Mouse (Mus musculus) brown adipose tissue, adult 24 weeks (tissue): ENCODE measurements around the gene Stat4. TPM values are rescaled to one million over a fixed set of nuclear protein-coding genes. Genes with fewer than 3 reads are reported as not detected.

Experiments used
- H3K27ac ChIP-seq: fragments of 200-500 bp; replicated peaks from 2 replicates; pipeline ENCODE4 v1.5.1; 2012; ENCODE audit warnings: low read depth, mild to moderate bottlenecking, low read length
- H3K4me1 ChIP-seq: fragments of 200-500 bp; 2 replicates; pipeline ENCODE4 v1.6.1; 2012; ENCODE audit warnings: low read length, mixed read lengths; ENCODE audit not compliant: control insufficient read depth, insufficient read depth, insufficient read length
- H3K4me3 ChIP-seq: fragments of 200-500 bp; 2 replicates; pipeline ENCODE4 v1.5.1; 2012; ENCODE audit warnings: low read depth, mild to moderate bottlenecking, low read length, moderate library complexity; ENCODE audit not compliant: insufficient read depth
- polyA plus RNA-seq: library from polyadenylated mRNA; stranded (reverse); fragments of >200 nt; gene quantifications from 2 replicates; pipeline ENCODE4 v1.2.4, GENCODE M21; 2012; ENCODE audit not compliant: missing spikeins, insufficient read depth, insufficient read length

The Stat4 gene
- polyA plus RNA-seq, result 0.52 TPM in 1 of 2 replicates, not detected in the other

DNA sequence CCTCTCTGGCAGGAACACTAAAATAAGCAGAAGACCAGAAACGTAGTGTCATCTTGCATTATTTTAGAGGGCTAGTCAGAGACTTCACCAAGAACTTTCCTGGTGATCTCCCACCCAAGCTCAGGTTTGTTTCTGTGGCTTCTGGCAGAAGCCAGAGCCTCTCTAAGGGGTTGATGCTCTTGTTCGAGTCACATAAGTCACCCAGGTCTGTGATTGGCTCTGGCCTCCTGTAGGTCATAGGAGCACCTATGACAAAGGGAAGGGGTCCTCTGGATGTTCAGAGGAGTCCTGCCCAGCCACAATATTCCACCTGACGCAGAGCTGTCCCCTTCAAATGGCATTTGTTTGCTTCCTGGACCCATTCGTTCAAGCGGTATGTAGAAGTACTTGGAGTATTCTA, at the start of gene Stat4:
TSS of gene Stat4 (plus strand) at position 301 of the 400 bp plus-strand sequence.
- Histone ChIP-seq H3K4me3 (no peak within 1 kb of the TSS), H3K27ac (no peak within 1 kb of the TSS)

DNA sequence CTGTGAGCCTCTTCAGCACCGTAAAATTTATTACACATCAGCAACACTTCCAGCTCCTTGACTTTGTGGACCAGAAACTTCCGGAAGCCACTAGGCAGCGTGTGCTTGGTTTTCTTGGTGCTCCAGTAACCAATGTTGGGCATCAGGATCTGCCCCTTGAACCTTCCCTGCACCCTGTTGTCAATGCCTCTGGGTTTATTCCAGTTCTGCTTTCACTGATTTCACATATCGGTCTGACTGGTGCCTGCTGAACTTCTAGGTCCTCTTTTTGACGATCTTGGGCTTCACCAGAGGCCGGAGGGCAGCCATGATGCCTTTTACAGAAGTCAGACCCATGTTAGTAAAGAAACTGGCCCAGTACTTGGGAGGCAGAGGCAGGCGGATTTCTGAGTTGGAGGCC, 48.6 kb upstream of the Stat4 start:
- Histone ChIP-seq H3K4me1 (no peaks in the 10 kb centered on the region; the same call in 1 of the 2 replicates), H3K27ac (no peak overlapping the region), H3K4me3 (no peak overlapping the region)

More for the DNA sequence above, at the start of gene Stat4:
- H3K4me1 ChIP-seq, result no peaks in the 10 kb centered on the region

- Histone ChIP-seq H3K4me1 (no peaks in the 10 kb centered on the region), H3K4me3 (no peak overlapping the region), H3K27ac (no peak overlapping the region)
Measured at GRCm38 (mm10) chr1:51944755-51945154, 42.2 kb upstream of the Stat4 start.

- H3K4me3 ChIP-seq, result no peak overlapping the region
- no peaks in the 10 kb centered on the region for H3K4me1 ChIP-seq
- H3K27ac ChIP-seq, result no peak overlapping the region
Measured at GRCm38 (mm10) chr1:51947116-51947515, 39.8 kb upstream of the Stat4 start.

DNA sequence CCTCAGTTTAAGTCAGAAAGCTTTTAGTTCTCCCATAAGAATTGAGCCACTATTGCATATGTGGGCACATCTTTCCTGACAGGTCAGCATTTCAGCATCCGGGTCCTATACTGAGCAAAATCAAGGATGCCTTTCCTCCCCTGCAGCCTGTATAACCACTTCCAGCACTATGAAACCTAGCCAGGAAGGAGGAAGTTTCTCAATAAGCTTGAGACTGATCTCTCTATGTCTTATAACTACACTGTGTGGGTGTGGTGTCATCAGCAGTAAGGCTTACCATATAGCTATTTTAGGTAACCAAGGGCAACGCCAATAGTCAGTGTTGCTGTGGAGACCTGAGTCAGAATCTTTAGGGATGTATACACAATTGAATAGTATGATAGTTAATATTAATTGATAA, 22.3 kb upstream of the Stat4 start:
- Histone ChIP-seq H3K27ac (no peak overlapping the region), H3K4me3 (no peak overlapping the region), H3K4me1 (no peaks in the 10 kb centered on the region)

DNA sequence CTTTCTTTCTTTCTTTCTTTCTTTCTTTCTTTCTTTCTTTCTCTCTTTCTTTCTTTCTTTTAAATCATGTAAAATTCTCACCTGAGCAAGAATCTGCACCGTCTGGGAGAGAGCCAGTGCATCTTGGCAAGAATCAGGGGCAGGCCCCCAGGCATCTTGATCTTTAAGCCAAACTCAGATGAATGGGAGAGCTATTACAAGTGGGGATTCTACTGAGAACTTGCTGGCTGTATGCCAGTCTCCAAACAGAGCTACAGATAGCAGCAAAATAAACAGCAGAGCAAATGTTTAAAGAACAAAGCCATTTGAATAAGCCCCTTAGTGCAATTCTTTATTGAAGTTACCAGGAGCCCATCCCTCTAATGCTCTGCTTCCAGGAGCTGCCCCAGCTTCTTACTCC, 18.0 kb upstream of the Stat4 start:
- no peaks in the 10 kb centered on the region for H3K4me1 ChIP-seq
- no peak overlapping the region for H3K4me3 ChIP-seq
- H3K27ac ChIP-seq, result no peak overlapping the region

GRCm38 (mm10) chr1:51970182-51970581, 16.8 kb upstream of the Stat4 start:
- Histone ChIP-seq H3K4me1 (no peaks in the 10 kb centered on the region), H3K27ac (no peak overlapping the region), H3K4me3 (no peak overlapping the region)

GRCm38 (mm10) chr1:51975589-51975988, 11.4 kb upstream of the Stat4 start:
- H3K4me3 ChIP-seq, result no peak overlapping the region
- H3K4me1 ChIP-seq, result no peaks in the 10 kb centered on the region
- H3K27ac ChIP-seq, result no peak overlapping the region

- H3K27ac ChIP-seq, result no peak overlapping the region
- H3K4me3 ChIP-seq, result no peak overlapping the region
- no peaks in the 10 kb centered on the region for H3K4me1 ChIP-seq
Measured at GRCm38 (mm10) chr1:51979048-51979447, 7.9 kb upstream of the Stat4 start.

GRCm38 (mm10) chr1:51991983-51992609, 5.1 kb downstream of the Stat4 start:
- H3K27ac ChIP-seq, result no peak overlapping the region
- no peaks in the 10 kb centered on the region for H3K4me1 ChIP-seq

GRCm38 (mm10) chr1:51996056-51996455, 9.1 kb downstream of the Stat4 start:
- Histone ChIP-seq H3K27ac (no peak overlapping the region), H3K4me1 (no peaks in the 10 kb centered on the region), H3K4me3 (no peak overlapping the region)

More at GRCm38 (mm10) chr1:51991983-51992609, 5.1 kb downstream of the Stat4 start:
- H3K4me3 ChIP-seq, result no peak overlapping the region

- Histone ChIP-seq H3K4me1 (no peaks in the 10 kb centered on the region), H3K4me3 (no peak overlapping the region), H3K27ac (no peak overlapping the region)
Measured at GRCm38 (mm10) chr1:51996751-51997659, 10.1 kb downstream of the Stat4 start.

- no peak overlapping the region for H3K4me3 ChIP-seq
- H3K4me1 ChIP-seq, result no peaks in the 10 kb centered on the region
- no peak overlapping the region for H3K27ac ChIP-seq
Measured at GRCm38 (mm10) chr1:51998542-51998941, 11.6 kb downstream of the Stat4 start.

GRCm38 (mm10) chr1:52004096-52004495, 17.1 kb downstream of the Stat4 start:
- Histone ChIP-seq H3K4me1 (no peaks in the 10 kb centered on the region), H3K4me3 (no peak overlapping the region), H3K27ac (no peak overlapping the region)

DNA sequence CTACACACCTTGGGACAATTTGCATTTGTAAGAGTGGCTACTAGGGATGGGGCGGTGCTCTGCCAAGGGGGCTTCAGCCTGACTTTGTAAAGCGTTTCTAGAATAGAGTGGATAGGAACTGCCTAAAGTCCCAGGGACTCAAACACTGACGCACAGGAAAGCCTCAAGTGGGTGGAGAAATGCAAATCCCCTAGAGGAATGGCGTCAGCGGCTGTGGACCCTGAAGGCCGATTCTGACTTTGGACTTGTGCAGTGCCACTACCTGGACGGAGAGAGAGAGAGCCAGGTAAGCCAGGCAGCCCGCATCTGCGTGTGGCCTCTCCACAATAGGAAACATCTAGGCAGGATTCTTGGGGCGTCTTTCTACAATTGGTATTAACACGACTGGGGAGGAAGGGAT, 21.5 kb downstream of the Stat4 start:
- H3K4me1 ChIP-seq, result no peaks in the 10 kb centered on the region
- H3K4me3 ChIP-seq, result 0 out of 2 replicates have a peak overlapping the region, but pooled peaks have one; percentile 20
- H3K27ac ChIP-seq, result no peak overlapping the region
